Mouse (Mus musculus): ENCODE data around the gene Mfsd13b. TPM values are rescaled to one million over a fixed set of nuclear protein-coding genes. Genes with fewer than 3 reads are reported as not detected.

The Mfsd13b gene
- polyA plus RNA-seq, 1 experiment from 2014 or later, result 0.09 TPM

DNA sequence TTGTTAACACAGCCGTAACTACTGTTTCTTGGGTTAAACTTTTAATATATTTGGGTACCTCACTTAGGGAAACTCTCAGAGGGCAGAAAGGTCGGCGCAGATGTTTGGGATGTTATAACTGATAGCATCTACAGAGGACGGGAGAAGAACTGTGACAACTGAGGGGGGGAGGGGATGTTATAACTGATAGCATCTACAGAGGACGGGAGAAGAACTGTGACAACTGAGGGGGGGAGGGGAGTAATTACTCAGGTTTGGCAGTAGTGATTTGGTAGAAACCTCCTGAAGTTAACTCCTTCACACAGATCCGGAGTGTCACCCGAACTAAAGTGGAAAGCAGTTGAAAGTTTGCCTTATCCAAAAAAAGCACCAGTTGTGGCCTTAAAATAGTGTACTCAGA lies 659 bp downstream of the Mfsd13b start:
- Histone ChIP-seq H3K9me3 (replicated peaks) (no peaks in the 10 kb centered on the region), H3K4me1 (replicated peaks) (peaks cover 9% of the 10 kb centered on the region), H3K4me2 (peak overlapping the region; percentile 86), H3K9ac (peak overlapping the region; percentile 75), H3K36me3 (no peaks in the 10 kb centered on the region), H3K27me3 (no peaks in the 10 kb centered on the region), H3K27ac (peak overlapping the region; percentile 70; the same call in 1 of the 2 replicates), H3K4me3 (peak overlapping the region; percentile 67)
- ATAC-seq (replicated peaks; ENCODE audit: insufficient number of reproducible peaks, insufficient read depth, low FRiP score, low read depth), result no peak
- 5% methylated on average over 7 of the region's 7 CpGs for WGBS

DNA sequence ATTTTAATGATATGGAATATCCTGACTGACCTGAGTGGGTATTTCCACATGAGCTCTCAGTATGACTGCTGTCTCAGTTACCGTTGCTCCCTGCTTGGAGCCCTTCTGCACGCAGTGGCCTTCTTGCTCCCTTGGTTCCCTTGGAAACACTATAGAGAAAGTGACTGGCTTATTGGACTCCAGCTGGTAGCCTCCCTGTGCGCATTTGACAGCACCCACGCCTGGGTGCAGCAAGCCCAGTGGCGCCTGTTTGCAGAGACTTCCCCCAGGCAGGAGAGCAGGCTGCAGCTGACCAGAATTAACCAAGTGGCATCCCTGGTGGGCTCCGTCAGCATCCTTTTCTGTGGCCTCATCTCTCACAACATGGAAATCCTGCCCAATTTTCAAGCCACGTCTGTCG lies 8.9 kb downstream of the Mfsd13b start:
- Histone ChIP-seq H3K4me1 (replicated peaks) (no peaks in the 10 kb centered on the region), H3K4me3 (no peak overlapping the region), H3K36me3 (no peaks in the 10 kb centered on the region), H3K27ac (no peak overlapping the region), H3K9ac (no peak overlapping the region), H3K9me3 (replicated peaks) (no peaks in the 10 kb centered on the region), H3K27me3 (no peaks in the 10 kb centered on the region), H3K4me2 (no peak overlapping the region)
- 77% methylated on average over 8 of the region's 8 CpGs for WGBS
- ATAC-seq (replicated peaks; ENCODE audit: insufficient number of reproducible peaks, insufficient read depth, low FRiP score, low read depth), result no peak

GRCm38 (mm10) chr7:120999021-120999530 lies 16.8 kb downstream of the Mfsd13b start:
- WGBS, result 64% methylated on average over 2 of the region's 2 CpGs
- H3K4me2 ChIP-seq, result no peak overlapping the region
- H3K9me3 ChIP-seq (replicated peaks), result no peaks in the 10 kb centered on the region
- ATAC-seq (replicated peaks; ENCODE audit: insufficient number of reproducible peaks, insufficient read depth, low FRiP score, low read depth), result no peak
- H3K36me3 ChIP-seq, result no peaks in the 10 kb centered on the region
- no peak overlapping the region for H3K4me3 ChIP-seq
- no peak overlapping the region for H3K27ac ChIP-seq
- no peaks in the 10 kb centered on the region for H3K4me1 ChIP-seq (replicated peaks)
- no peak overlapping the region for H3K9ac ChIP-seq
- no peaks in the 10 kb centered on the region for H3K27me3 ChIP-seq

DNA sequence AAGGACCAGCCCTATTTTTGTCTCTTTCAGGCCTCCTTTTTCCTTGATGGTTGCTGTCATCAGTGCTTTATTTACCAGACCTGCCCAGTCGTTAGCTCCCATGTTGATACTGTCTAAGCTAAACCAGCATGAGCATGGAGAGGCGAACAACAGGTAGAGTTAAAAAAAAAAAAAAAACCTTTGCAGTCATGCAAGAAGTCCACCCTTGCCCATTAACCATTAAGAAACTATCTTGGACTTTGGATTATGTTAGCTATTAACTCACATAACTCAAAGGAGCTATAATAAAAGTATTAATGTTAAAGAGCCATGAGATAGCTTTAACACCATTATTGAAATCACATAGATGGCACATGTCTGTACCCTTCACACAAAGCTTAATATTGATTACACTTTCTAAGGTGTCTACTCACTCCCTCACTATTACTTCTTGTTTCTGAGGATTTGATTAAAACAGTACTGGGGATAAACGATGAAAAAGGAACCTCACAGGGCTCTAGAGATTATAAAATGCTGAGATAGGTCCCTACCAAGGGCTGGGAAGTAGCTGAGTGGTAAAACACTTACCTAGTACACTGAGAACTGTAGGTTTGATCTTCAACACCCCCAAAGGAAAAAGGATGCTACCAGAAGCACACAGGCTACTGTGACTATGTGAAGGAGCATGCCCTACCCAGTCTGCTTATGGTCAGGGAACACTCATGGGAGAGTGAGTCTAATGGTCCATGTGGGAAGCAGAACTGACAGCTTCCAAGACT lies 17.9 kb downstream of the Mfsd13b start:
- Histone ChIP-seq H3K4me2 (no peak overlapping the region), H3K9ac (no peak overlapping the region), H3K9me3 (replicated peaks) (no peaks in the 10 kb centered on the region), H3K36me3 (no peaks in the 10 kb centered on the region), H3K27me3 (no peaks in the 10 kb centered on the region), H3K4me3 (no peak overlapping the region), H3K27ac (no peak overlapping the region), H3K4me1 (replicated peaks) (no peaks in the 10 kb centered on the region)
- WGBS, result 67% methylated on average over 3 of the region's 3 CpGs
- ATAC-seq (replicated peaks; ENCODE audit: insufficient number of reproducible peaks, insufficient read depth, low FRiP score, low read depth), result no peak

- ATAC-seq (replicated peaks; ENCODE audit: insufficient number of reproducible peaks, insufficient read depth, low FRiP score, low read depth), result no peak
- no peaks in the 10 kb centered on the region for H3K4me1 ChIP-seq (replicated peaks)
- H3K27me3 ChIP-seq, result no peaks in the 10 kb centered on the region
- 72% methylated on average over 3 of the region's 3 CpGs for WGBS
- H3K9me3 ChIP-seq (replicated peaks), result no peaks in the 10 kb centered on the region
- no peaks in the 10 kb centered on the region for H3K36me3 ChIP-seq
- no peak overlapping the region for H3K27ac ChIP-seq
- H3K4me2 ChIP-seq, result no peak overlapping the region
- no peak overlapping the region for H3K9ac ChIP-seq
- no peak overlapping the region for H3K4me3 ChIP-seq
Measured at GRCm38 (mm10) chr7:121001879-121002278, 19.6 kb downstream of the Mfsd13b start.

GRCm38 (mm10) chr7:121002407-121002928 lies 20.2 kb downstream of the Mfsd13b start:
- 69% methylated on average over 5 of the region's 5 CpGs for WGBS

DNA sequence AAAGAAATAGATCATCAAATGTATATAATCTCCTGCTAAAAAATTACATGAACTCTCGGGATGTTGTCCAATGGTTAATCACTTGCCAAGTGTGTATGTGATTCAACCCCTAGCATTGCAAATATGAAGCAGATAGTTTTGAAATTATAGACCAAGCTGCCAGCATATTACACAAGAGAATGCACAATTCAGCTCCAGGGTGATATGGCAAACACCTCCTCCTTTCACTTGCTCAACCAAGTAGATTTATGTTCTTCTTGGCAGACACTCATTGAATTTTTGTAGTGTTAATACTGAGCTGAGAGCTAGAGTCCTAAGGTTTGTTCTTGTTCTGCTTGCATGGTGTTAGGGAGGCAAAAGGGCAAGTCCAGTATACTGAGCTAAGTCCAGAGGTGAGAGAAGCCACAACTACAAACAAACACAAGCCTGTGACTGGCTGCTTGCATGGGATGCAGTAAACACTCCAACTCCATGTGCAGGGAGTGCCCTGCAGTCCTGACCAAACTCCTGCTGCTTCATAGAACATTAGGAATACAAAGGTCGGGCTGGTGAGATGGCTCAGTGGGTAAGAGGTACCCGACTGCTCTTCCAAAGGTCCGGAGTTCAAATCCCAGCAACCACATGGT lies 21.6 kb downstream of the Mfsd13b start:
- WGBS, result 68% methylated on average over 4 of the region's 4 CpGs
- Histone ChIP-seq H3K4me1 (replicated peaks) (no peaks in the 10 kb centered on the region), H3K36me3 (no peaks in the 10 kb centered on the region), H3K9ac (no peak overlapping the region), H3K4me2 (no peak overlapping the region), H3K9me3 (replicated peaks) (no peaks in the 10 kb centered on the region), H3K27me3 (no peaks in the 10 kb centered on the region), H3K4me3 (no peak overlapping the region), H3K27ac (no peak overlapping the region)
- no peak for ATAC-seq (replicated peaks; ENCODE audit: insufficient number of reproducible peaks, insufficient read depth, low FRiP score, low read depth)

More at GRCm38 (mm10) chr7:121002407-121002928, 20.2 kb downstream of the Mfsd13b start:
- ATAC-seq (replicated peaks; ENCODE audit: insufficient number of reproducible peaks, insufficient read depth, low FRiP score, low read depth), result no peak
- Histone ChIP-seq H3K4me1 (replicated peaks) (no peaks in the 10 kb centered on the region), H3K36me3 (no peaks in the 10 kb centered on the region), H3K4me2 (no peak overlapping the region), H3K27ac (no peak overlapping the region), H3K9ac (no peak overlapping the region), H3K4me3 (no peak overlapping the region), H3K27me3 (no peaks in the 10 kb centered on the region), H3K9me3 (replicated peaks) (no peaks in the 10 kb centered on the region)

- no peak overlapping the region for H3K27ac ChIP-seq
- H3K27me3 ChIP-seq, result no peaks in the 10 kb centered on the region
- no peak overlapping the region for H3K9ac ChIP-seq
- H3K36me3 ChIP-seq, result no peaks in the 10 kb centered on the region
- WGBS, result 73% methylated on average over 10 of the region's 10 CpGs
- H3K4me3 ChIP-seq, result no peak overlapping the region
- no peak for ATAC-seq (replicated peaks; ENCODE audit: insufficient number of reproducible peaks, insufficient read depth, low FRiP score, low read depth)
- H3K4me2 ChIP-seq, result no peak overlapping the region
- H3K4me1 ChIP-seq (replicated peaks), result no peaks in the 10 kb centered on the region
- no peaks in the 10 kb centered on the region for H3K9me3 ChIP-seq (replicated peaks)
Measured at GRCm38 (mm10) chr7:121011794-121012689, 29.7 kb downstream of the Mfsd13b start.

DNA sequence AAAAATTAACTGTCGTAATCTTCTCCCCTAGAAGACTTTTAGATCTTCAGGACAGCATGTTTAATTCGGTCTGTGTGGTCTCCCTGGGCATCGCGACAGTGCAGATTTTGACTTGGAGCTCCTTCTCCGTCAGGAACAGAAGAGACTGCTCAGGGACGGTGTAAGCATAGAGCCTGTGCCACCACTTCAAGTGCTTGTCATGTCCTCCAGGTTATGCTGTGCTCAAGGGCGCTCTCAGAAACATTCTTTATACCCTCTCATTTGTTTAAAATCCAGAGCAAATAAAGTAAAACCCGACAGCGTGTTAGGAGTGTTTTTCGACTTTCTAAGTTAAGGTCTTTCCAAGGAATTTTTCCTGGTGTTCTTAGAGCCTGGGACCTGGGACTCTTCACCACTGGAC lies 32.2 kb downstream of the Mfsd13b start:
- ATAC-seq (replicated peaks; ENCODE audit: insufficient number of reproducible peaks, insufficient read depth, low FRiP score, low read depth), result no peak
- no peak overlapping the region for H3K4me2 ChIP-seq

GRCm38 (mm10) chr7:121018778-121019177 lies 36.5 kb downstream of the Mfsd13b start:
- H3K27ac ChIP-seq, result no peak overlapping the region
- 71% methylated on average over 3 of the region's 3 CpGs for WGBS

More for the DNA sequence above, 32.2 kb downstream of the Mfsd13b start:
- no peaks in the 10 kb centered on the region for H3K4me1 ChIP-seq (replicated peaks)
- H3K4me3 ChIP-seq, result no peak overlapping the region
- H3K27me3 ChIP-seq, result no peaks in the 10 kb centered on the region
- no peaks in the 10 kb centered on the region for H3K9me3 ChIP-seq (replicated peaks)
- H3K9ac ChIP-seq, result no peak overlapping the region
- no peaks in the 10 kb centered on the region for H3K36me3 ChIP-seq
- H3K27ac ChIP-seq, result no peak overlapping the region
- WGBS, result 79% methylated on average over 10 of the region's 10 CpGs

DNA sequence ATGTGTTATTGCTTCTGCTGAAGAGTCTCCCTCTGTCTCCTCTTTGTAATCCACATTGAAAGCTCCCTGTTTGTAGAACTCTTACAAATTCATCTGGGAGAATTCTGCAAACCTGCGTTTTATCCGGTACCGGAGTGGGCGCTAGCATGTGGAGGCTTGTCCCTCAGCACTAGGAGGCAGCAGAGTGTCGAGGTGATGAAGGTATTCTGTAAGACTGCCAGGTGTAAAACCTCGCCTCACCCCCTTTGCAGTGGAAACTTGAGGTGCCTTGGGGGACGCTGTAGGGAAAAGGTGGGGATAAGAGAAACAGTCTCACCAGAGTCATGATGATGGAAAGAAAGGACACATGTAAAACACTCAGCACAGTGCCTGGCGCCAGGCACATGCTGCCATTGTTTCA lies 38.0 kb downstream of the Mfsd13b start:
- Histone ChIP-seq H3K4me3 (no peak overlapping the region), H3K27me3 (no peaks in the 10 kb centered on the region), H3K4me2 (no peak overlapping the region), H3K36me3 (no peaks in the 10 kb centered on the region), H3K27ac (no peak overlapping the region), H3K9ac (no peak overlapping the region), H3K4me1 (replicated peaks) (no peaks in the 10 kb centered on the region), H3K9me3 (replicated peaks) (no peaks in the 10 kb centered on the region)
- ATAC-seq (replicated peaks; ENCODE audit: insufficient number of reproducible peaks, insufficient read depth, low FRiP score, low read depth), result no peak
- WGBS, result 31% methylated on average over 8 of the region's 8 CpGs

More at GRCm38 (mm10) chr7:121018778-121019177, 36.5 kb downstream of the Mfsd13b start:
- Histone ChIP-seq H3K27me3 (no peaks in the 10 kb centered on the region), H3K9me3 (replicated peaks) (no peaks in the 10 kb centered on the region), H3K4me2 (no peak overlapping the region), H3K36me3 (no peaks in the 10 kb centered on the region), H3K4me3 (no peak overlapping the region), H3K4me1 (replicated peaks) (no peaks in the 10 kb centered on the region), H3K9ac (no peak overlapping the region)
- ATAC-seq (replicated peaks; ENCODE audit: insufficient number of reproducible peaks, insufficient read depth, low FRiP score, low read depth), result no peak; the same call in 1 of the 2 replicates

Measured in heart, embryonic 15.5 days (tissue).